Mouse (Mus musculus) urinary bladder, postnatal 25 days (tissue): ENCODE results near the gene Csnk1g1.

Experiments used
- DNase-seq: peaks from one replicate; pipeline ENCODE4 v3.0.0; 2022; ENCODE audit warnings: low spot score

Csnk1g1 gene

GRCm38 (mm10) chr9:66067542-66067941, 158.8 kb downstream of the Csnk1g1 start:
- DNase-seq, result no peak

GRCm38 (mm10) chr9:66068056-66068455, 159.3 kb downstream of the Csnk1g1 start:
- no peak for DNase-seq

GRCm38 (mm10) chr9:66068971-66069391, 160.3 kb downstream of the Csnk1g1 start:
- DNase-seq, result peak; percentile 26

- DNase-seq, result peak; percentile 82
Measured at GRCm38 (mm10) chr9:66069583-66069982, 160.9 kb downstream of the Csnk1g1 start, which contains the start of gene Snx22. TSS of gene Snx22 (minus strand) at chr9:66069719.

GRCm38 (mm10) chr9:66070151-66070550, 161.4 kb downstream of the Csnk1g1 start:
- DNase-seq, result no peak

GRCm38 (mm10) chr9:66072754-66073153, 164.0 kb downstream of the Csnk1g1 start:
- no peak for DNase-seq

- no peak for DNase-seq
Measured at GRCm38 (mm10) chr9:66078072-66078471, 169.3 kb downstream of the Csnk1g1 start.

- DNase-seq, result no peak
Measured at GRCm38 (mm10) chr9:66078493-66078892, 169.8 kb downstream of the Csnk1g1 start.

- DNase-seq, result no peak
Measured at GRCm38 (mm10) chr9:66080804-66081459, 172.2 kb downstream of the Csnk1g1 start.

- no peak for DNase-seq
Measured at GRCm38 (mm10) chr9:66081999-66082398, 173.3 kb downstream of the Csnk1g1 start.

- no peak for DNase-seq
Measured at GRCm38 (mm10) chr9:66084171-66084570, 175.4 kb downstream of the Csnk1g1 start.

GRCm38 (mm10) chr9:66087062-66087461, 178.3 kb downstream of the Csnk1g1 start:
- DNase-seq, result no peak

- DNase-seq, result peak; percentile 31
Measured at GRCm38 (mm10) chr9:66088411-66088810, 179.7 kb downstream of the Csnk1g1 start.

GRCm38 (mm10) chr9:66090593-66091244, 182.0 kb downstream of the Csnk1g1 start:
- DNase-seq, result no peak

GRCm38 (mm10) chr9:66091327-66092231, 182.9 kb downstream of the Csnk1g1 start:
- DNase-seq, result no peak

- DNase-seq, result no peak
Measured at GRCm38 (mm10) chr9:66092664-66093063, 183.9 kb downstream of the Csnk1g1 start.
